Mouse (Mus musculus) embryonic fibroblast, embryonic 13.5 days (primary cell): ENCODE measurements at regions not wholly inside any gene's neighbourhood (a gene's known extent, or its start where the extent isn't known, plus 50 kb on each side); places are given as distances from the start of the nearest gene placed in this dataset.

Experiments used
- CTCF ChIP-seq: IDR thresholded peaks from 2 replicates; pipeline ENCODE4 v1.5.1; 2011; ENCODE audit warnings: mild to moderate bottlenecking, control low read depth, low read length, moderate library complexity, borderline replicate concordance; ENCODE audit not compliant: insufficient read depth
- POLR2A ChIP-seq: IDR thresholded peaks from 2 replicates; pipeline ENCODE4 v1.6.1; 2011; ENCODE audit warnings: low read depth, mild to moderate bottlenecking, control low read depth, low read length, moderate library complexity

DNA sequence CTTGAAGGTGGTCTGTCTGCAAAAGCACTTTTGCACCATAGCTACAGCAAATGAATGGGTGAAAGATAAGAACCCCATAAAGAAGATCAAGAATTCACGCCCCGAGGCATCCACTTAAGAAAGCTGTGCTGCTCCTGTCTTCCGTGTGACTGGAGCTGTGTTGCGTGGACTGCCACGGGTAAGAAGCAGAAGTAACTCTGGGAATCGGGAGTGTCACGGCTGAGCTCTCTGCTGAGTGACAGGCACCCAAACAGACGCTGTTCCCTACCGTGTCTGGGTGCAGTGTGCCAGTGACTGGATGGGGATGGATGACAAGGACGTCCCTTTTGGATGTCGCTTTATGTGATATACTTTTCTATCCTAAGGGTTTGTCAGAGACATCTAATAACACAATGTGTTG lies 129.5 kb downstream of the Sox4 start:
- TF ChIP-seq CTCF (no peak), POLR2A (no peak)
